Mouse (Mus musculus) c-Kit-negative CD71-positive TER-119-positive erythroid progenitor cells, embryonic 14.5 days (primary cell): Measurements from ENCODE around the gene Agmo.

Experiments used
- DNase-seq: peaks from one replicate; pipeline ENCODE4 v3.0.0-alpha.2; 2013; ENCODE audit warnings: low read depth, low spot score

Gene Agmo

DNA sequence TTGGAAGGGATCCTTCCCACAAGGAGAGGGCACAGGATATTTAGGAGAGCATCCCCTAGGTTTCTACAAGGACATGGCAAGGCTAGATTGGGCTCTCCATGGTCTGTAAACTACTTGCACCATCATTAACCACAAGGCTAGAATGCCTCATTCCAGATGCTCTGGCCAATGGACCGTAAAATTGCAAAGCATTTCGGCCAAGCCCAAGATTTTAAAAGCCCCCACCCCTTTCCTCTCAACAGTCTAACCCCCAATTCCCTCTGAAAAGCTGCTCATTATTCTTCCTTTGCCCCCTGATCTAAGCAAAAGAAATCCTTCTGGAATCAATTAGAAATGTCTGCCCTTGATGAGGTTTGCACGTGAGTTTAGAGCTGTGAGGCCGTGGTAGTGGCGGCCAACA, 185.3 kb downstream of the Agmo start:
- DNase-seq = no peak

DNA sequence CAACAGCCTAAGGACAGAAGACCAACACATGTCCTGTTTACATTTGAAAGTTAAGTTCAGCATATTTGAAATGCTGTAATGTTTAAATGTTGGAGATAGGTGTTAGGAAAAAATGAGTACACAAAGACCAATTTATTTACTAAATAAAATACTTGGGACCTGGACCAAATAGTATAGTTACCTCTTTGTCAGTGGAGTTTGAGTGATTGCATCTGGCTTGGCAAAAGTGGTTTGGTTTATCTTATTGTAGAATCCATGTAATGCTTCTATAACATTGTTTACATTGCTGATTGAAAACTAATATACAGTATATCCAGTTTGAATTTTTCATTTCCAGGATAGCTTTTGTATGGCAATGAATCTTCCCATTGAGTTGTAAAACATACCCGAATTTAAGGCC, 193.0 kb downstream of the Agmo start:
- no peak for DNase-seq

DNA sequence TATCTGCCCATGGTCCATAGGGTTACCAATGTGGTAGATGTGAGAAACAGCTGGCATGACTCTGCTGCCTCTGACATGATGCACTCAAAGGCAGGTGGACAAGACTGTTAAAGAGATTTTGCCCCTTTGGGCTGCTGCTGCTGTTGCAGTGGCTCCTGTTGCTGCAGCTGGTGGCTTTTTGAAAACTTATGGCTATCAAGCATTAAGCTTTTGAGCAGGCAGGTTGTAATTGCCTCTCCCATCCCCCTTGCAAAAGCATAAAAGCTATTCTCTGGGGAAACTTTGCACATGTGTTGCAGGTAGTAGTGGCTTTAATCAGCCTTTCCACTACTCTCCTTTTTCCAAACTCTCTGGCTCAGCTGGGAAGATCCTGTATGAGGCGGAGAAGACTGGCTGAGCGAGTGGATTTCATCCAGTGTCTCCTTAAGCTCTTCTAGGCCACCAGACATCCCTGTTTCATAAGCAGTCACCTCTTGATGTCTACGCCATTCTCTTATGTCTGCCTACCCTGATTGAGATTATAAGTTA, 201.1 kb downstream of the Agmo start:
- DNase-seq = no peak

DNA sequence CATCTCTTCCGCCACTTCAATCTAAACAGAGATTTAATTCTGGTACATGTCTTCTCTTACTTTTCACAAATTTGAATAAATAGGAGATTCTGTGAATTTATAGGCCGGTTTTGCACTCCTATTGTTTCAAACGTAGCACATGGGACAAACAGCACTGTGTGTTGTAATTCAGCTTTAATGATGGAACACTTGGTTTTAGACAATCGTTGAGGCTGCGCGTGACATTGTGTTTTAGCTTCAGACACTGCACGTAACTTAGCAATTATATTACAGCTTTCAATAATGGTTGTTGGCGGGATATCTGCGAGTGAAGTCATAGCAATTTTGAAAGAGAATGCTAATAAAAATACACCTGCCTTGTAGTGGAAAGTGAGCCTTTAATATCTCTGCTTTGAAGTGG, 203.8 kb downstream of the Agmo start:
- no peak for DNase-seq

DNA sequence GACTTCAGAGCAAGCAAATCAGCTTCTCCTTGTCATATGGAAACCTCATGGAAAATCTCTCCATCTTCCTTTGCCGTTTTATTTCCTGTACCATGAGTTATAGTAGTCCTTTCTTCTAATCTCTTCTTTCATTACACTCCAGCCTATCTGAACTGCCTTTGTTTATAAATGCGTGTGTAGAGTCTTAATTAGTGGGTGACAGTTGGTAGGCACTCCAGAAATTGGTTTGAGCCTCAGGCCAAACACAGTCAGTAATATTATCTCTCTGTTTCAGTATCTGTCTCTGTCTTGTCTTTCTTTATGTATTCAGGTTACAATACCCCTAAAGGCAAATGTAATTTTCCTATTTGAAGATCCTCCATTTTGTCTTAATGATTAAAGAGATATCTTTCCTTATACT, 208.2 kb downstream of the Agmo start:
- no peak for DNase-seq

DNA sequence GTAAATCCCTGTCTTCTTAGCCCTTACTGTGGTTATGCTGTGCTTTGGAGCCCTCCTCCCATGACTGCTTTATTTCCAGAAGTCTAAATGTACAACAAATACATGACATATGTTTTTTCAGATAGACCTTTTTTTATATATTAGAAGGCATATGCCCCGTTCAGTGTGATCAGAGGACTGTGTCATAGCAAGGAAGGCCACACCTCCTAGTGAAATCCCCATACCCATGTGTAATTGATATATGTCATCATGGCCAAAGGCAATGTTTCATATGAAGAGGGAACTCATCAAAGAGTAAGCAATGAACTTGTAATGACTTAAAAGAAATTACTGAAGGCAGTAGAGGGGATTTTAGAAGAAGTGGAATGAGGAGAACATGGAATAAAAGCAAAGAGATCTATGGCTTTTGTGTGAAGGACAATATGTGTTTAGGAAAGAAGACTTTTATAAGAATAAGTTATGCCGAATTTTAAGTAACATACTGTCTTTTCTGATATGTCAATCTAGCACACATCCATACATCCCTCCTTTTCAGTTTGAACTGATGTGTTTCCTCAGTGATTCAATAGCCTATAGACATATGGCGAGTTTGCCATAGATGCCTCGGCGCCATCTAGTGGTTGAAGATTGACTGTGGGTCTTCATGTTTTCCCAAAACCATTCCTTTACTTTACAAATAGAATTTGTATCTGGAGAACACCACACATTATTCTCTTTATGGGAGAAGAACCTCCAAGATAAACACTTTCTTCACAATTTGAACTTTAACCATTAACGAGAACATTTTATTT, 209.1 kb downstream of the Agmo start:
- DNase-seq = no peak

DNA sequence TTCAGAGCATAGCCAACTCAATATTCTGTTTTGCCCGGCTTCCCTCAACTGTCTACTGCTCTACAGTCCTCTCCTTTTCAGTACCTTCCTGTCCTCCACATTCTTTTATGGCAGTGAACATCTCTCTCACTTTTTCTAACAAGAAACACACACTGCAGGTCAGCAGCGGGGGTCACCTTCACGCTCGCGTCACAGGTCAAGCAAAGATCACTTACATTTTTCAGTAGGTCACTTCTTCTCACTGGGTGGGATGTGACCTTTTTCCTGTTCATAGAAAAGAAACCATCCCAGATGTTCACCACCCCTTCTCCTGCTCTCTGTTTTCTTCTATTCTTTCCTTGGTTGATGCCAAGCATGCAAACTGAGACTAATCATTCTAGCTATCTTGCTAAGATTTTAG, 230.2 kb downstream of the Agmo start:
- DNase-seq = no peak

DNA sequence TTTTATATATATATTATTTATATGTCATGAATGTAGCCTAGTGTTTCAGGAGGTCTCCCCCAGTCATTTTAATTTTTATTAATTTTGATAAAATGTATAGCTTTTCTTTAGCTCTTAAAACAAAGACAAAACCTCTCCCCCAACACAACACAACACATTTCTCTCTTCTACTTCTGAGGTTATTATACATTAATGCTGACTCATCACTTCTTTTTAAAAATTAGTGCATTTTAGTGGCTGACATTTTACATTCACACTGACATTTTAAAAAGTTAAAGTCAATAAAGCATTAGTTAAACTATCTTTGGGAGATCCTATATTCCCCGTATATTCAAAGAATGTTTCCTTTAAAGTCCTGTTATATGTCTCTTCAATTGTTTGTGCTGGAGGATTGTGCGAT, 235.4 kb downstream of the Agmo start:
- DNase-seq = no peak

DNA sequence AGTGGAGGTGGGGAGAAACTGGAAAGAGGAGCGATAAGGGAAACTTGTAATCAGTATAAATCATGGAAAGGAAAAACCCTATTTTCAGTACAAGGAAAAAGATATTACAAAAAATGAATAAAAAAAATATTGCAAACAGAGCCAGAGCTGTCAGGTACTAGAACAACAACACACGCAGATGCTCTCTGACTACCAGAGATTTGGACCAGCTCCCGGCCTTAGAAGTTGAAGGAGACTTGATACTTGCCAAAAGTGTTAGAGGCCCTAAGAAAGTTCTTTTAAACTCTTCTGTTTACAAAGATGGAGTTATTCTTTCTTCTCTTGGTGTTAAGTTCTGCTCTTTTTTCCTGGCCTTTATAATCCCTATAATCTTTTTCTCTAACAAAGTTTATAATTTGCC, 246.6 kb downstream of the Agmo start:
- DNase-seq = no peak

DNA sequence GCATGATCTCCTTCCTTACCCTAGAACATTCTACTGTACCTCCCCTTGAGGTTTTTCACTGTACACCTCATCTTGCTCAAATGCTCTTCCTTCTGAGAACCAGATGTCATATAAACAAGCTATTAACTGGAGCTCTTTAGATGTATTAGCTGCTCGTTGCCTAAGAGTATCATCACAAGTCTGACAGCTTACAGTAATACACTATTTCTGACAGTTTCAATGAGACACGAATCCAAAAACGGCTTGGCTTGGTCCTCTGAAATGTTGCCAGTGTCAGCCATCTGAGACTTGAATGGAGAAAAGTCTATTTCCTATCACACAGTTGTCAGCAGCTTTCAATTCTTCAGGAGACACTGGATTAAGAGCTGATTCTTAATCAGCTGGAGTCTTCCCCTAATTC, 257.4 kb downstream of the Agmo start:
- no peak for DNase-seq

DNA sequence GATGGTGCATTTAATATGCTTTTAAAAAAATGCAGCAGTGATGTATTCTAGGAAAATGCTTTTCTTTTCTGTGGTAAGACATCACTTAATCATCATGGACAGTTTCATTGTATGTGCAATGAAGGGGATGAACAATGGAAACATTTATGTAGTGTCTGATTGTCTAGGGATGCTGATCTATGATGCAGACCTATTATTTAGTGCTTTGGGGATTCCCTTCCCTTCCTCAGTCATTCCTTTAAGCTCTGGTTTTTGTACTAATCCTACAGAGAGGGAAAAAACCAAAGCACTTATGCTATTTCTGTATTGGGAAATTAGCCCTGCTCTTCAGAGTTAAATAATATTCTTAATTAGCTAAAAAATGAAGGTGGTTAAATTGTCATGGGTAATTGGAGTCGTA, 266.0 kb downstream of the Agmo start:
- DNase-seq = no peak

DNA sequence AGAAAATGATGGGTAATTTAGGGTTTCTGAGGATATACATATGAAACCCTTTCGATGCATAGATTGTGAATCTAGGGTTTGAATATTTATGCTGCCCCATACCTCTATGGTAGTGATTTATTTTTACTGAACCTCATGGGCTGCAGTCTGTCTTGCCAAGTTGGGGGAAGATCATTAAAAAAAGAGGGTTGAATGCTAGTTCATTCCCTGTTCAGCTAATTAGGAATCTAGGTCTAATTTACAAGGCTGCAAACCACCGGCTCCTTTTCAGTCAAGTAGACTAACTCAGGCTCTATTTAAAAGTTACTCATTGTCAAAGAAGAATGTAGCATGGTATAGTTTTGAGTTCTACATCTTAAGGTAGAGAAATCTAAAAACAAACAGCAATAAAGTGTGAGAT, 266.4 kb downstream of the Agmo start:
- no peak for DNase-seq

DNA sequence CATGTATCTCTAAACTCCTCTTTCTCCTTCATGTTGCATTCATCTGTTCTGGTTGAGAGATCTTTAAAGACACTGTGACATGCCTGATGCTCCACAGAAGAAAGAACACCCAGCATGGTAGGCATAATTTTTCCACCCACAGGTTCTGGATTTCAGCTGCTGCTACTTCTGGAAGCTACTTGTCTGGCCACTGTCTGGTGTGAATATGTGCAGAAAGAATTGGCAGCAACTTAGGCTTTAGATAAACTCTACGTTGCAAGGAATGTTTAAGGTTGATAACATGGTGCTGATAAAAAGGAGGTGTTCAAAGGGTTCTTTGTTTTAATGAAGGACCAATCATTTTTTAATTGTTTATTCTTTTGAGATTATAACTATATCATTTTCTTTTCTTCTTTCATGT, 280.3 kb downstream of the Agmo start:
- no peak for DNase-seq

DNA sequence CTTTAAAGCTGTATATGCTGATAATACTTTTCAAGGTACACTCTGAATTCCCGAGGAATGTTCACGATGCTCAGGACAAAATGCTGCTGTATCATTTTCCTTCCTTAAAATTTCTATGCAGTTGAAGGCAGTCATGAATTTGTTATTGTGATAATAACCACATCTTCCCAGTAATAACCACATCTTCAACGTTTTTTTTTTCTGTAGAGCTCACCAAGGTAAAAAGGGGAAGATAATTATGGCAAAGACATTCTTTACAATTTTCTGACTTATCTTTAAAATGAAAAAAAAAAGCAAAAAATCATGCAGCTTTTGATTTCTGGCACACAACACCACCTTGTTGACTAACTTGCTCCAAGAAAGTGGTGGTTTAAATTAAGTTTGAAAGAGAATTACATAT, 283.2 kb downstream of the Agmo start:
- DNase-seq = no peak

DNA sequence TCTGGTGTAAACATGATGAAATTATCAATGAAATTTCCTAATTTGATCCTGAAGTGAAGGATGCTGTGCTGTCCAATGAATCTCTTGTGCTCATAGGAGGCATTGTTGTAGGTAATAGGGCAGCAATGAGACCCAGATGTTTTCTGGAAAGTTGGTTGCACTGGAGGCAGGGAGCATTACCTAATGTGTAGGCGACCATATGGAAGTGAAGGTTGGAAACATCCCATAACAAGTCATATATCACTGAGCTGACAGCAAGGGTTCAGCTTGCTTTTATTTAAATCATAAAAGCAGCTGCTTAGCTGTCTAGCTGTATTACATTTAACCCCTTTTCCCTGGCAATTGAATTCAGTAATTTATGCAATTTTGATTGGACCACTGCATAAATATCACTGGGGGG, 299.6 kb downstream of the Agmo start:
- DNase-seq = no peak

DNA sequence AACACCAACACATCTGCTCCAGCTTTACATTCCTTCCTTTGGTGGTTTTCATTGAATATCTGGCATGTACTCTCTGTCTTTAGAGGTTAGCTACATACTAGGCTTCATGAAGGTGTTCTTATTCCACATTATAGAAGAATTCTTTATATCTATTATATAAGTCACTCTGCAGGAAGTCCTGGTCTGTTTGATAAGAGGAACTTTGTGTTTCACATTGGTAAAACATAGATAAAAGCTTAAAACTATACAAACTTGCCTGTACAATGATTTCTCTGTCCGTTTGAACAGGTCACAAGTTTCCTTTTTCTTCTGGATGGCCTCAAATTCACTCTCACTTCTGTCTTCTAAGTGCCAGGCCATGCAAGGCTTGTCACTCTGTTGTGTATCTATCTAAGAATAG, 316.8 kb downstream of the Agmo start:
- no peak for DNase-seq

DNA sequence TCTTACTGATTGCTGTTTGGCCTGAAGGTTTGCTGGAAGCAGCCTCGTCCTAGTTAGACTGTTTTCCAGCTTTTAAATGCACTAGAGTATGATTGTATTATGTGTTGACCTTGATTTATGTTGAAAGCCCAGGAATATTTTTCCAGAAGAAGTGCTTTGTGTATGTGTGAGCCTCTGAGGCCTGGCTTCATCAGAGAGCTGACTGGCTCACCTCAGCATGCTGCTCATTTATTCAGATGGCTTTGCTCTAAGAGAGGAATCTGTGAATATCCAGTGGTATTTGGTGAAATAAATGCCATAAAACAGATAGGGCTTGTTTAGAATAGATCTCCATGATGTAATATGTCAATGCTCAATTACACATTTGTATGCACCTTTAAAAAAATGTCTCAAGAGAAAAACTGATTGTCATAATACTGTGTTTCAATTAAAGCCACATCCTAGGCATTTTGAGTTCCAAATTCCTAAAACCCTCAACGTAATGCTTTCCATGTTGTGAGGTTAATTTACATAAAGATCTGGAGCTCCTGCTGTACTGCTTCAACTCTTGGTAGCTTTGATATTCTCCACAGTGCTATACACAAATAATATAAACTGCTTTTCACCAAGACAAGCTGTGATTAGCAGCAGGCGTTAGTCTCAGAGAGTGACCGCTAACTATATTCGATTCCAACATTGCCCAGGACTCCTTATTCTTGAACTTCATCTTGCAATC, 324.6 kb downstream of the Agmo start:
- no peak for DNase-seq

DNA sequence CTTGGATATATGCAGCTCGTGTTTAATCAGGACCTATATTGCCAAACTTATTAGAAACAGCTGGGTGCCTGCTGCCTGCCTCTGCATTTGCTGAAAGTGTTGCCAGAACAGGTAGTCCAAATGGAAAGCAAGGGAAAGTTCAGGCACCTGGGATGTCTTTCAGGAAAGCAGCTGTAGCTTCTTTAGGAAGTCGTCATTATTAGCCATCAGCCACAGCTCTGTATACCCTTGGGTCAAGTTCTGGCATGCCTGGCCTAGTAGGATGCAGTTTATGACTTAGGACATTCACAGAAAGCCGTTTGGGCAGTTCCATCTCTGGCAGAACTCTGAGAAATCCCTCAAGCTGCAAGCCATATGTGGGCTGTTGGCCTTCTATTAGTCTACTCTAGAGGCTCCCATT, 330.5 kb downstream of the Agmo start:
- DNase-seq = no peak

DNA sequence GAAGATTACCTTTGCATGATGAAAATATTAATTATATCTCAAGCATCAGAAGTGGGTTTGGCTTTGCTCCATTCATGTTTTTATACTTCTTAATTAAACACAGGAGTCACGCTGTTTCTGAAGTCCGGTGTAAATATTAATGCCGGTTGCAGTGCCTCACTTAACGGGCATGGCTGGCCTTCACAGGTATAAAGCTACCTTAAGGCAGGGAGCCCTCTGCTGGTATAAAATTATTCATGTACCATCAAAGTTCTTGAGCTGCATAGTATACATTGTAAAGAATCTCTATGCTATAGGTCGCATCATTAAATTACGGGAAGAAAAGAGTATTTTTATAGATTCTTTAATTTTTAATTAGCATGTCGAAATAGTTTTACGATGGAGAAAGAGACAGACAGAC, 341.3 kb downstream of the Agmo start:
- no peak for DNase-seq

DNA sequence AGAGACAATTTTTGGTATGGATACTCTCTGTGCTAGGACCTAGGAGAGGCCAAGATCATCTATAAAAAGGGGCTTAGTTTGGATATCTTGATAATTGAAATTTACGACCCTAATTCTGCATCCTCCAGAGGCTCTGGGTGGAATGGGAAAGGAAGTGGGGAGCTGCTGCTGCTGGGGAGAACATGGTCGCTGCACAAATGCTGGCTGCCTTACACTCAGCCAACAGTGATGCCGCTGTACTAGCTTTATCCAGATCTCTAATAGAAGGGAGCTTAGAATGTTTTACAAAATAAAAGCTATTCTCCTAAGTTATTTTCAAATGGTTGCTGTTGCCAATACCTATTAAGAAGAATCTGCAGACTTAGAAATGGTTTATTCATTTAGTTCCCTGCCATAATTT, 351.4 kb downstream of the Agmo start:
- no peak for DNase-seq

DNA sequence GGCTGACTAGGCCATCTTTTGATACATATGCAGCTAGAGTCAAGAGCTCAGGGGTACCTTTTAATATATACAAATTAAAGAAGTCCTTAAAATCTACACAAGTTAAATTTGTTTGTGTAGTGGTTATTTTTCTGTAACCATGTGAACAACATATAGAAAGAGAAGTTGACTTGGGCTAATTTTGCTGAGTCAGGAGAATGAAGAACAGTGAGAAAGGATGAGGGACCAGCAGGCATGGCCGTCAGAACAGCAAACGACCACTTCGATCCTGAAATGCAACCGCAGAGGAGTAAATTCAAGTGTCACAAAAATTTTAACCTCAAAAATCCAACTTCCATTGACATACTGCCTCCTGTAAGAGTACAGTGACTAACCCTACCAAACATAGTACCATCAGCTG, 371.4 kb downstream of the Agmo start:
- DNase-seq = no peak

DNA sequence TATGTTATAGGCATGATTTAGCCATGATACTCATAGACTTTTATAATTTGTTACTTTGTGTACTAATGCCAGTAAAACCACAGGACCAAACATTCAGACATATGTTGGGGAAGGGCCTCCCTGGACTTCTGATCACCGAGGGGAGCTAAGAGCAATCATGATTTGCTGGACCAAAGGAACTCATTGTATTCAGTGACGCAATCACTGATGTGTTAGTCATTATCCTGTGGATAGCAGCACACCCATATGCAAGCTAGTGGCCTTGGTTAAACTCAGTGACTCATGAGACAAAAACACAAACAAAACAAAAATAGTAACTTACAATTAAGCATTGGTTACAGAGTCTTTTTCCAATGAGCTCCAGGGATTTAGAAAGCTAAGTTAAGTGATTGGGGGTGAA, 373.3 kb downstream of the Agmo start:
- no peak for DNase-seq

DNA sequence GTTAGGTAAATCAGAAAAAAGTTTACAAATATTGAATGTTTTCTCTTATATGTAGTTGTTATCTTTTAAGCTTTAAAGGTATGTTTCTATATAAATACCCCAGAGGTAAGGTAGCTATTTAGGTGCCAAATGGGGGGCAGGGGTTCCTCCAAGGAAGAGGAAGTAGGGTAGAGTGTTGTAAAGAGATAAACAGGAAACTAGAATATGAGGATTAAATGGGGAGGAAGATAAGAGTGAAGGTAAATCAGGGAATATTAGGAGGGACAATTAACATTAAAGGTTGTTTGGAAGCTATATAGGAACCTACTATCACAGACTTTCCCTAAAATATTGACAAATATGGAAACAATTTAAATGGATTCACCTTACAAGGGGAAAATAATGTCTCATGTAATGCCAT, 382.6 kb downstream of the Agmo start:
- no peak for DNase-seq
